18 mouse cellular contexts compared by ENCODE assay signal in the genomic region with DNA sequence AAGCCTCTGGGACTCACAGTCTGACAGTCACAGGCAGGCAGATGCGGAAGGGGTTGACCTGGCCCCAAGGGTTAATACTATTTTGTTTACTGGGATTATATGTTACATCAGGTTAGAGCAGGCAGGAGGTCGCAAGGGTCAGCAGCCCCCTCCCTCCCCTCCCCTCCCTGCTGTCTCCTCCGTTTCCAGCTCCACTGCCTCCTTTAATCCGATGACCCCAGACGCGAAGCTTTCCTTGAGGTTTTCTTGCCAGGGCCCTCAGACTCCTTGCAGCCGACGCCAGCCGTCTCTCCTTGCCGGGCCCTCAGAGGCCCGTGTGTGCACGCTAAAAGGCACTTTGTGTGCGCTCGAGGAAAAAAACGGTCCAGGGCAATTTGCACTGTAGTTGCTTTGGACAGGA.
A peak's percentile ranks its signal among the peaks of the same experiment; 100 is the strongest.
DNase-seq lines count a peak whose midpoint lies in the region; ATAC-seq lines count a peak whose summit lies in the region.
"Had no signal": no experiment of that assay in that cellular context is flagged by ENCODE, and none has a peak within 500 bp of the region (broad histone marks: within the 10 kb centered on the region; RNA-seq: fewer than 3 reads in every experiment).

No protein-coding gene starts in this region.

- peaks cover 18% of the 10 kb centered on the region for H3K4me1 ChIP-seq in midbrain, embryonic 10.5 days
- peaks cover 7% of the 10 kb centered on the region; the same call in 1 of the 2 replicates for H3K4me1 ChIP-seq in midbrain, embryonic 13.5 days (replicated peaks)
- no peaks in the 10 kb centered on the region for H3K4me1 ChIP-seq in embryonic facial prominence, embryonic 11.5 days (ENCODE audit: control insufficient read depth, insufficient read depth, low read length)
- H3K4me1 ChIP-seq: limb, embryonic 15.5 days; liver, embryonic 15.5 days; megakaryocyte, embryonic 14.5 days had no signal

- H3K9me3 ChIP-seq in midbrain, embryonic 10.5 days (replicated peaks) = no peaks in the 10 kb centered on the region
- no peaks in the 10 kb centered on the region for H3K9me3 ChIP-seq in midbrain, embryonic 13.5 days
- H3K9me3 ChIP-seq in embryonic facial prominence, embryonic 11.5 days (replicated peaks; ENCODE audit: control insufficient read depth, low read length) = no peaks in the 10 kb centered on the region
- H3K9me3 ChIP-seq: limb, embryonic 15.5 days; liver, embryonic 15.5 days had no signal

- WGBS in midbrain, embryonic 10.5 days = 2% methylated on average over 15 of the region's 15 CpGs
- 1% methylated on average over 15 of the region's 15 CpGs for WGBS in midbrain, embryonic 13.5 days
- WGBS in embryonic facial prominence, embryonic 11.5 days = 2% methylated on average over 15 of the region's 15 CpGs

- H3K27ac ChIP-seq in midbrain, embryonic 10.5 days (replicated peaks) = peak overlapping the region; percentile 61; the same call in 1 of the 2 replicates
- no peak overlapping the region for H3K27ac ChIP-seq in midbrain, embryonic 13.5 days
- H3K27ac ChIP-seq in embryonic facial prominence, embryonic 11.5 days (replicated peaks; ENCODE audit: low read depth, low read length) = no peak overlapping the region
- H3K27ac ChIP-seq: limb, embryonic 15.5 days; liver, embryonic 15.5 days had no signal

- H3K36me3 ChIP-seq in midbrain, embryonic 10.5 days = no peaks in the 10 kb centered on the region
- no peaks in the 10 kb centered on the region for H3K36me3 ChIP-seq in midbrain, embryonic 13.5 days
- no peaks in the 10 kb centered on the region for H3K36me3 ChIP-seq in embryonic facial prominence, embryonic 11.5 days (replicated peaks; ENCODE audit: control insufficient read depth, insufficient read depth, low read depth, low read length)
- H3K36me3 ChIP-seq: limb, embryonic 15.5 days; liver, embryonic 15.5 days had no signal

- peaks cover 96% of the 10 kb centered on the region for H3K27me3 ChIP-seq in midbrain, embryonic 10.5 days (ENCODE audit: low read depth, poor library complexity, severe bottlenecking)
- H3K27me3 ChIP-seq in midbrain, embryonic 13.5 days = peaks cover 5% of the 10 kb centered on the region; the same call in 1 of the 2 replicates
- H3K27me3 ChIP-seq in embryonic facial prominence, embryonic 11.5 days (ENCODE audit: control insufficient read depth, insufficient read depth, low read length) = no peaks in the 10 kb centered on the region
- H3K27me3 ChIP-seq: liver, embryonic 15.5 days; megakaryocyte, embryonic 14.5 days had no signal

- DNase-seq in midbrain, embryonic 10.5 days (ENCODE audit: low spot score) = peak; percentile 69
- peak; percentile 66 for DNase-seq in embryo, embryonic 11 days
- DNase-seq in embryonic facial prominence, embryonic 11.5 days (ENCODE audit: low spot score) = peak; percentile 59
- peak; percentile 74 for DNase-seq in retina, postnatal 1 day
- DNase-seq in cerebellum, postnatal 36 days = no peak
- DNase-seq in right cerebral cortex, adult 18-20 months = no peak
- DNase-seq: cerebellum, adult 2 months; gastrocnemius, postnatal 14 days; kidney, adult 8-10 months; lung, postnatal 10 days; thymus, postnatal 14 days had no signal

- H3K9ac ChIP-seq in midbrain, embryonic 13.5 days (replicated peaks) = no peak overlapping the region
- H3K9ac ChIP-seq in embryonic facial prominence, embryonic 11.5 days (replicated peaks; ENCODE audit: low read length) = no peak overlapping the region
- H3K9ac ChIP-seq: limb, embryonic 15.5 days; liver, embryonic 15.5 days had no signal

- H3K4me3 ChIP-seq in midbrain, embryonic 10.5 days = peak overlapping the region; percentile 25; the same call in 1 of the 2 replicates
- H3K4me3 ChIP-seq in midbrain, embryonic 13.5 days (replicated peaks) = no peak overlapping the region
- H3K4me3 ChIP-seq in embryonic facial prominence, embryonic 11.5 days (ENCODE audit: low read depth, low read length) = no peak overlapping the region
- H3K4me3 ChIP-seq: limb, embryonic 15.5 days; liver, embryonic 15.5 days; megakaryocyte, embryonic 14.5 days; myocyte had no signal

- H3K4me2 ChIP-seq in midbrain, embryonic 13.5 days (replicated peaks) = no peak overlapping the region
- no peak overlapping the region for H3K4me2 ChIP-seq in embryonic facial prominence, embryonic 11.5 days (ENCODE audit: low read depth, low read length)
- H3K4me2 ChIP-seq: limb, embryonic 15.5 days; liver, embryonic 15.5 days had no signal

- ATAC-seq in midbrain, embryonic 13.5 days = no peak
- ATAC-seq in embryonic facial prominence, embryonic 11.5 days (replicated peaks; ENCODE audit: insufficient number of reproducible peaks, low FRiP score, low TSS enrichment, low read depth) = no peak
- ATAC-seq: forebrain, embryonic 14.5 days; inflammation-experienced regulatory T-cells, adult 6 months had no signal

Comparison
In these comparisons a context has a peak if more than half of its experiments do, and no peak if none do; other contexts are left out.
1. DNase-seq: peak in midbrain, embryonic 10.5 days (single experiment), embryo, embryonic 11 days (single experiment), embryonic facial prominence, embryonic 11.5 days (single experiment) and retina, postnatal 1 day (single experiment); none in cerebellum, postnatal 36 days (0 of 2) and right cerebral cortex, adult 18-20 months (single experiment).